Mouse (Mus musculus) forelimb bud, embryonic 11.5 days (tissue): ENCODE data around the gene Hes6.

Experiments
- DNase-seq: peaks from one replicate; pipeline ENCODE4 v3.0.0-alpha.2; 2012; ENCODE audit warnings: low read depth, low spot score

The Hes6 gene

DNA sequence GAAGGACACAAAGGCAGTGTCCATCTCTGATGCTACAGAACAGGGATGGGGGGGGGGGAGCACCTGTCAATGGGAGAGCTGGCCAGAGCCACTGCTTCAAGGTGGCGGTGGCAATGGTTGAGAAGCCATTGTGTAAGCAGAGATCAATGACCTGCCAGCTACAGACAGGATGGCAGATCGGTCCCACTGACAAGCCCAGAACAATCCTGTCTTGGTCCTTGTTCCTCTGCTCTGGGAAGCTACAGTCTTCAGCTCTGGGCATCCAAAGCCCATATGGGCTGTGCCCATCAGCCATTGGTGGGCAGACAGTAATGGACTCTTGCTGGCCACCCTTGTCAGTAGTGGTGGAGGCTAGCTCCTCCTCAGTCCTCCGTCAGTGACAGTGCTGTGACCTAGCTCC lies 28.0 kb upstream of the Hes6 start:
- no peak for DNase-seq

DNA sequence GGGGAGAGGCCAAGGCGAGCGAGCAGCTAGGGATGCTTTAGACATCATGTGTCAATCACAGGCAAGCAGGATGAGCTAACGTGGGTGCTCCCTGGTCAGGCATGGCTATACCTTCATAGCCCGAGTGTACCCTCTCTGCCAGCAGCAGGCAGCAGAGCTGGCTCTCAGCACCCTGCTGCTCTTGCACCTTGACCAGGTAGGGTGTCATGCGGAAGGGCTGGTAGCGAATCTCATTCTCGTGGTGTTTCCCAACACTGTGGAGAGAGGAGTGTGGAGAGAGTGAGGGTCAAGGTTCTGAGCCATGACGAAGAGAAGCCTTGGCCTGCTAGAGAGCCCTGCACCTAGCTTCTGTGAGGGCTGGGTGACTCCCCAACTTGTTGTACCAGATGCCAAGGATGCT lies 25.9 kb upstream of the Hes6 start:
- DNase-seq: no peak

DNA sequence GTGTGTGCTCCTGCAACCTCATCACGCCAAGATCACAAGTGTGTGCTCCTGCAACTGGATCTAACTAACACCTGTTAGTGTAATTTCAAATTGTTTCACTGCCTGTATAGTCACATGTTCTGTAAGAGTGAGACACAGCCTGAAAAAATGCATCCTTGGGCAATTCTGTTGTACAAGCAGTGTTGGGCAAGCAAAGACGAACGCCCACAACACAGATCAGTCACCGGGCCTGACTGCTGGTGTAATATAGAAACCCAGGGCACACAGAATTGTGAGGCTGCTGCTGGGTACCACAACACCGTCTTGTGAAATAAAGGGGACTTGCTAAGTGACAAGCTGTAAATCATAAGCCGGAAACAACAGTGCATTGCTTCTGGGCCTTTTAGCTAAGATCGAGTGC lies 23.7 kb upstream of the Hes6 start:
- DNase-seq: no peak

DNA sequence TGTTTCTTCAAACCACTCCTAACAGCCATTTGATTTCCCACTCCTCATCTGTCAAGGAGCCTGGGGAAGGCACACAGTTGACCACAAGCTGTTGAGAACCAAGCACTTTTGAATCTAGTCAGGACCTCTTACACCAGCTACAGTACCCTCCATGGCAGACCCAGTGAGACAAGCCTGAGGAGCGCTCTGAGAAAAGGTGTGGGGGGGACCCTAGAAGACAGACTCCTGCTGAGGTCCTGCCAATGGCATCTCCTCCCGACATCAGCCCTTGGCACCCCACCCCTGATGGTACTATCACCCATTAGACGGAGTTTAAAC lies 23.2 kb upstream of the Hes6 start:
- DNase-seq: no peak

- DNase-seq: no peak
These were observed 22.7 kb upstream of the Hes6 start for GRCm38 (mm10) chr1:91436380-91437082.

DNA sequence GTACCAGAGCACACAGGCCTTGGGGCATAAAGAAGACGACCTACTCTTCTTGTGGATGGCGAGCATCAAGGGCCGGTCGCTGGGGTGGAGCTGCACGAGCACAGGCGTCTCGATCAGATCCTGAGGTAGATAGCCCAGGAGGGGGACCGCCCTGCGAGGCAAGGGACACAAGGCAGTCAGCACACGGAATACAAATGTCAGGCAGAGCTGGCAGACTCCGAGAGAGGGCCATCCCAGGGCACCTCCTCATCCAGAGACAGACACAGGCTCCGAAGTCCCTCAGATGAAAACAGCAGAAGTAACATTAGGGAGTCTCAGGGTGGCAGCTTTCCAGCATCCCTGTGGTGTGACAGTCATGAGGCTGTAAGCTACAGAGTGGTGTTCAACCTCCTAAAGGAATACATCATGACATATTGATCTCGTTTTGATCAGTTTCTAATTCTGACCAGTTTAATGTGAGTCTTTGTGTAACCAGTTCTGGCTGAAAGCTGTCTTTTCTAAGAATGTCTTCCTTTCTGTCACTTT lies 21.8 kb upstream of the Hes6 start:
- no peak for DNase-seq

- DNase-seq: no peak
These were observed 21.1 kb upstream of the Hes6 start for GRCm38 (mm10) chr1:91434905-91435304.

GRCm38 (mm10) chr1:91430761-91431160 lies 16.9 kb upstream of the Hes6 start:
- DNase-seq: no peak

GRCm38 (mm10) chr1:91429212-91429611 lies 15.4 kb upstream of the Hes6 start:
- no peak for DNase-seq

- DNase-seq: peak; percentile 79
These were observed 14.8 kb upstream of the Hes6 start for GRCm38 (mm10) chr1:91428614-91429013.

GRCm38 (mm10) chr1:91426397-91426796 lies 12.6 kb upstream of the Hes6 start:
- no peak for DNase-seq

- no peak for DNase-seq
These were observed 6.8 kb upstream of the Hes6 start for GRCm38 (mm10) chr1:91420601-91421065.

DNA sequence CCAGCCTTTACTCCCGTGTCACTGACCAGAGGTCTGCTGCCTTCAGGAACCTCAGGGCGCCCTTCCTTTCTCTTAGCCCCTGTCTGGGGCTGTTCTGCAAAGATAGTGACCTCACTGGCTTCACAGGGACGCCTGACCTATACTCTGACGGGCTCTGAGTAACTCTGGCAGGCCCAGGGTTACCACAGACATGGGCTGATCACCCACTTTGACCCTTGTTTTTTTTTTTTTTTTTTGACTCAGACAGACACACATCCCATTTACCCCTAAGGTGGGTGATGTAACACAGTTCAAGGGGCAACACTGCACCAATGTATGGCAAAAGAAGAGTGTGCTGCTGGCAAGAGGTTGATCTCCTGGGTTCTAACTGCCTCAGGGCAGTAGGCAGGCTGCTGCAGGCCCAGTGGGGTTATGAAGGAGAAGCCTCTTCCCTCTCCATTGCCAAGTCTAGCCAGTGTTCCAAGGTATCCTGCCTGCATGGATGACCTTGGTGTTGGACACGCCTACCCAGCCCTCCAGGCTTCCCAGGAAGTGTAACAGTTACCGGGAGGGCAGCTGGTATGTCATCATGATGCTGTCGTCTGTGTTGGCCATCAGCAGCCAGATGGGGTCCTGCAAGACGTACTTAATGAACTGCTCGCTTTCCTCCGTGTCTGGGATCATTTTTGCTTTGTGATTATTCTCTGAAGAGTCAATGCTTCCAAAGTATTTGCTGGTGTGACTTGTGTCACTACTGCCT lies 6.2 kb upstream of the Hes6 start:
- no peak for DNase-seq

- DNase-seq: no peak
These were observed 4.2 kb upstream of the Hes6 start for GRCm38 (mm10) chr1:91417991-91418390.

- DNase-seq: no peak
These were observed 1.5 kb upstream of the Hes6 start for GRCm38 (mm10) chr1:91415311-91415710.

GRCm38 (mm10) chr1:91414903-91415302 lies 1.1 kb upstream of the Hes6 start:
- peak; percentile 28 for DNase-seq

- DNase-seq: no peak
These were observed 321 bp downstream of the Hes6 start for GRCm38 (mm10) chr1:91413536-91413897.

GRCm38 (mm10) chr1:91413030-91413506 lies 770 bp downstream of the Hes6 start:
- DNase-seq: peak; percentile 96

GRCm38 (mm10) chr1:91412286-91413029 lies 1.4 kb downstream of the Hes6 start:
- no peak for DNase-seq

GRCm38 (mm10) chr1:91411631-91412285 lies 2.1 kb downstream of the Hes6 start:
- no peak for DNase-seq

GRCm38 (mm10) chr1:91407819-91408218 lies 6.0 kb downstream of the Hes6 start:
- no peak for DNase-seq
